Mouse (Mus musculus) ES-Bruce4 (cell line): Measurements from ENCODE around the gene Tcf7l2.

Source experiments
- CTCF ChIP-seq: IDR thresholded peaks from one replicate; pipeline ENCODE4 v1.8.1; 2011; ENCODE audit warnings: low read depth, low read length
- EP300 ChIP-seq: IDR thresholded peaks from 2 replicates; pipeline ENCODE4 v1.6.1; 2011; ENCODE audit warnings: low read depth, low read length; ENCODE audit not compliant: insufficient read depth

DNA sequence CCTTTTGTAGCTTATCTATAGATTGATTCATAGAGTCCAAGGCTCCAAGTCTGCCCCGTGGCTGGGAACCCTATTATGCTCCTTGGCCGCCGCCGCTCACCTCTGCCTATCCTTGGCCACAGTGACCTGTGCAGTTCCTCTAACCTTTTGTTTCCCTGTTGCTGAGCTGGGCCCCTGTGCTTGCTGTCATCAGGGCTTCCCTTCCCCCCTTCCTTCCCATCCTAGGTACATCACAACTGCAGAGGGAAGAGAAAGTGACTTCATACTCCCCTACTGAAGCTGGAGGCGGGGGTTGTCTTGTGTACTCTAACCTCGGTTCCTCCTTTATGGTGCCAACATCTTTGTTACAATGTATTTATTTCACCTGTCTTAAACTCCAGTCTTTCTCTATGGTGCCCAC is 50.3 kb downstream of the Tcf7l2 start:
- no peak for TF ChIP-seq CTCF
- TF ChIP-seq EP300: no peak
